Mouse (Mus musculus): ENCODE data around the gene Upk3bl.
A peak's percentile ranks its signal among the peaks of the same experiment; 100 is the strongest.

Gene Upk3bl

GRCm38 (mm10) chr5:136054301-136055077, at the start of gene Upk3bl:
TSS of gene Upk3bl (plus strand) at chr5:136054492.
- no peak for DNase-seq

GRCm38 (mm10) chr5:136004537-136004936, 49.8 kb upstream of the Upk3bl start:
- DNase-seq, result no peak

- no peak for DNase-seq
Observed at GRCm38 (mm10) chr5:136007745-136008144, 46.5 kb upstream of the Upk3bl start.

- no peak for DNase-seq
Observed at GRCm38 (mm10) chr5:136014877-136015276, 39.4 kb upstream of the Upk3bl start.

- no peak for DNase-seq
Observed at GRCm38 (mm10) chr5:136015586-136015985, 38.7 kb upstream of the Upk3bl start.

GRCm38 (mm10) chr5:136016014-136016876, 38.0 kb upstream of the Upk3bl start:
- no peak for DNase-seq

- DNase-seq, result no peak
Observed at GRCm38 (mm10) chr5:136017262-136017661, 37.0 kb upstream of the Upk3bl start.

GRCm38 (mm10) chr5:136018726-136019125, 35.6 kb upstream of the Upk3bl start:
- DNase-seq, result no peak

- no peak for DNase-seq
Observed at GRCm38 (mm10) chr5:136019907-136020306, 34.4 kb upstream of the Upk3bl start.

GRCm38 (mm10) chr5:136025712-136026111, 28.6 kb upstream of the Upk3bl start:
- DNase-seq, result no peak

- no peak for DNase-seq
Observed at GRCm38 (mm10) chr5:136026859-136027258, 27.4 kb upstream of the Upk3bl start.

GRCm38 (mm10) chr5:136027612-136028311, 26.5 kb upstream of the Upk3bl start:
- DNase-seq, result no peak

- DNase-seq, result no peak
Observed at GRCm38 (mm10) chr5:136034868-136035267, 19.4 kb upstream of the Upk3bl start.

GRCm38 (mm10) chr5:136035285-136035684, 19.0 kb upstream of the Upk3bl start:
- no peak for DNase-seq

- DNase-seq, result no peak
Observed at GRCm38 (mm10) chr5:136036667-136037066, 17.6 kb upstream of the Upk3bl start.

- no peak for DNase-seq
Observed at GRCm38 (mm10) chr5:136038258-136039214, 15.8 kb upstream of the Upk3bl start, which contains the start of gene Upk3b. TSS of gene Upk3b (plus strand) at chr5:136038496.

- DNase-seq, result peak; percentile 42
Observed at GRCm38 (mm10) chr5:136040210-136040609, 14.1 kb upstream of the Upk3bl start.

- no peak for DNase-seq
Observed at GRCm38 (mm10) chr5:136041260-136041659, 13.0 kb upstream of the Upk3bl start.

GRCm38 (mm10) chr5:136041666-136042065, 12.6 kb upstream of the Upk3bl start:
- DNase-seq, result no peak

GRCm38 (mm10) chr5:136044865-136045264, 9.4 kb upstream of the Upk3bl start:
- DNase-seq, result no peak

- DNase-seq, result peak; percentile 49
Observed at GRCm38 (mm10) chr5:136045408-136045807, 8.9 kb upstream of the Upk3bl start.

GRCm38 (mm10) chr5:136045987-136046386, 8.3 kb upstream of the Upk3bl start:
- peak; percentile 90 for DNase-seq
